Mouse (Mus musculus) erythroblast, embryonic 14.5 days (primary cell): Measurements from ENCODE around the gene Nes. TPM values are rescaled to one million over a fixed set of nuclear protein-coding genes. Genes with fewer than 3 reads are reported as not detected.

Experiments
- H3K27me3 ChIP-seq: 2 replicates; pipeline ENCODE4 v1.6.1; 2012; ENCODE audit warnings: inconsistent platforms; ENCODE audit not compliant: control insufficient read depth
- H3K36me3 ChIP-seq: 2 replicates; pipeline ENCODE4 v1.6.1; 2012; ENCODE audit warnings: mild to moderate bottlenecking, inconsistent platforms; ENCODE audit not compliant: control insufficient read depth
- H3K4me1 ChIP-seq: 2 replicates; pipeline ENCODE4 v1.6.1; 2012; ENCODE audit warnings: inconsistent platforms; ENCODE audit not compliant: control insufficient read depth
- H3K4me3 ChIP-seq: replicated peaks from 2 replicates; pipeline ENCODE3; 2012; ENCODE audit warnings: moderate library complexity, mild to moderate bottlenecking, inconsistent platforms
- H3K9me3 ChIP-seq: 2 replicates; pipeline ENCODE4 v1.6.1; 2012; ENCODE audit warnings: low read length, inconsistent platforms, mixed read lengths; ENCODE audit not compliant: control insufficient read depth
- GATA1 ChIP-seq: IDR thresholded peaks from 2 replicates; pipeline ENCODE4 v1.6.1; 2012; ENCODE audit warnings: low read length, inconsistent platforms, mixed read lengths
- TAL1 ChIP-seq: IDR thresholded peaks from 3 replicates; pipeline ENCODE4 v1.6.1; 2012; ENCODE audit warnings: low read length, inconsistent platforms, mixed read lengths
- polyA plus RNA-seq: library from polyadenylated mRNA; stranded (reverse); fragments of >175 nt; gene quantifications from 2 replicates; pipeline ENCODE4 v1.2.3, GENCODE M21; 2012

Gene Nes
- polyA plus RNA-seq, 1 experiment = not detected

DNA sequence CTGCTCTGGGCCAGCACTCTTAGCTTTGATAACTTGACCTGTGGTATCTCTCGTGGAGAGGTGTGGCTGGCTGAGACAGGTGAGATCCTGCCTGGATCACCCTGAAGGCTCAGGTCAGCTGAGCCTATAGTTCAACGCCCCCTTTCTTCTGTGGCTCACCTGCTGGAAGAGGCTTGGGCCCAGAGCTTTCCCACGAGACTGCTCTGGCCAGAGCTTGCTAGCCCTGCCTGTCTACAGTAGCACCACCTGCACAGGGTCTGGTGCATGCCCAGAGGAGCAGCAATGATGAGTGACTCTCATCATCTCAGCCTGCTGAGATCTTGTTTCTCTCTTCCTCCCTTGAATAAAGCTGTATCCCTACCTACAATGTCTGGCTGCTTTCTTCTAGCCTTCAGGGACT lies 9.2 kb downstream of the Nes start:
- H3K4me3 ChIP-seq = no peak overlapping the region
- H3K36me3 ChIP-seq = no peaks in the 10 kb centered on the region
- H3K9me3 ChIP-seq = no peaks in the 10 kb centered on the region
- H3K4me1 ChIP-seq = no peaks in the 10 kb centered on the region
- TF ChIP-seq GATA1 (no peak), TAL1 (no peak)
- peaks cover 17% of the 10 kb centered on the region for H3K27me3 ChIP-seq

DNA sequence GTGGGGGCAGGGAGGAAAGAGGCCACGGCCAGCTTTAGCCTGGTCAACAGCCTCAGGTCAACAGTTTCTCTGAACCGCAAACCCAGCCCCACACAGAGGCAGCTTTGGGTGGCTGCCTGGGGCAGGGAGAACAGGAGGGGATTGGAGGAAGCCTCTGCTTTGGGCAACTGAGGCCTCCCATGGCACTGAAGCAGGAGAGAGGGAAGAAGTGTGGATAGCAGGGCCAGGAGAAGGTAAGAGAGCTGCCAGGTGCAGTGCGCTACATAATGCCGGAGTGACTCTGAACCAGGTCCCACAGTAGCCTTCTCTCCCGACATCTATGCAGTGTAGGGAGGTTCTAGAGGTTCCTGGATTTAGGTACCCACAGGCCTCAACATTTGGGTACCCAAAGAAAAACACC lies 9.8 kb downstream of the Nes start:
- TF ChIP-seq TAL1 (no peak), GATA1 (no peak)
- H3K27me3 ChIP-seq = peaks cover 15% of the 10 kb centered on the region
- H3K4me1 ChIP-seq = no peaks in the 10 kb centered on the region
- H3K36me3 ChIP-seq = no peaks in the 10 kb centered on the region
- H3K9me3 ChIP-seq = no peaks in the 10 kb centered on the region
- H3K4me3 ChIP-seq = no peak overlapping the region

DNA sequence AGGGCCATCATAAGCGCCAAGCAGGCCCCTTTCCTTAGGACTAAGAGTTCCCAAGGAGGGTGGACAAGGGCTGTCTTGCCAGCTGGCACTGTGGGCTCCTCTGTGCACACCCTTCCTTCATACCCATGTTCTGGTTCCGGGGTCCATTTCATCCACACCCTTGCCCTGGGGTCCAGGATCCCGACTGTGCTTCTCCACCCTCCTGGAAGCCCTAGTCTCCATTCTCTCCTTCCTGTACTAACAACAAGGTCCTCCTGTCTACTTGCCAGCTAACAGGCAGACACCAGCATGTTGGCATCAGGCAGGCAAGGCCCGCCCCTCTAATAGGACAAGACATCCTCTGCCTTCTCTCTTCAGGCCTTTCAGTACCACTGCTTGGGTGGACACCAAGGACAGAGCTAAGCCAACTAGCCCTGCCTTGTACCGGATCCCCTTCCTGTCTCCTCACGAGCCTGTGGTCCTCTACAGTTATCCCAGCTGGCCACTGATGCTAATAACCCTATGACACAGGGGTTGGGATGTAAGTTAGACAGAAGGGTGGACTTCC lies 10.4 kb downstream of the Nes start:
- no peak overlapping the region for H3K4me3 ChIP-seq
- H3K9me3 ChIP-seq = no peaks in the 10 kb centered on the region
- H3K36me3 ChIP-seq = no peaks in the 10 kb centered on the region
- H3K4me1 ChIP-seq = no peaks in the 10 kb centered on the region
- H3K27me3 ChIP-seq = peaks cover 16% of the 10 kb centered on the region
- no peak for TF ChIP-seq TAL1
- TF ChIP-seq GATA1 = no peak

DNA sequence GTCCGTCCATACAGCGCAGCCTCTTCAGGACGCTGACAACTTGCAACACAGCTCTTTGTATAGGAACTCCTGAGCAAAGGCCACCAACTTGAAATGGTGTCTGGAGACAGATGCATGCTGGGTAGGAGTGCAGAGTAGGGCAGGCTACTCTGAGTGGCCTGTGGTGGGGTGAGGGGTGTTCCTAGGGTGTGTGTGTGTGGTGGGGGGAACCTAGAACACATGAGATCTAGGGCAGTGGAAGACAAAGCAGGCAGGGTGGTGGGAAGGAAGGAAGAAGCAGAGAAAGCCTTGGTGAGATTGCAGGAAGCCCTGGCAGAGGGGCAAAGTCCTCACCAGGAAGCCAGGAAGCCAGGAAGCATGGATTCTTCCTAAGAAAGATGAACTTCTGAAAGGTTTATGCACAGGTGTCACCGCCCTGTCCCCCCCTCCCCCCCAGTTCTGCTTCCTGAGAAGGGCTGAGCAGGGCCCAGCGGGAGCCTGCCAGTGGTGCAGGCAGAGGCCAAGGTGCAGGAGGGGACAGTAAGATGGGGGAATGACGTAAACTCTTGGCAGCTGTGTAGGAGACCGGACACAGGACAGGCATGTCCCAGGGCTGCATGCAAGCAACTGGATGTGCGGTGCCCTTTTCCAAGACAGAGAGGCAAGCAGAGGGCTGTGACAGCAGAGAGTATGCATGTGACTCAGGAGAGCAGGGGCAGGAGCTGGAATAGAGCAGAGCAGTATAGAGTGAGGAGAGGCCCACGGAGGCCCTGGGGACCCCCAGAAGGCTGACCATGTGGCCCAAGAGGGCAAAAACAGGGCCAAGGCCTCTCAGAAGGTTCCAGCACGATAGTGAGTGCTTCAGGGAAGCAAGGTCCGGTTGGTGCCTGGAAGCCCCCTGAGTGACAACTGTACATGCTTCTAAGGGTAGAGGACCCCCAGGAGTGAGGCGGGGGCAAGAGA lies 11.3 kb downstream of the Nes start:
- H3K4me3 ChIP-seq = no peak overlapping the region
- peaks cover 6% of the 10 kb centered on the region for H3K4me1 ChIP-seq
- no peak for TF ChIP-seq TAL1
- TF ChIP-seq GATA1 = no peak
- H3K27me3 ChIP-seq = peaks cover 19% of the 10 kb centered on the region
- no peaks in the 10 kb centered on the region for H3K9me3 ChIP-seq
- H3K36me3 ChIP-seq = no peaks in the 10 kb centered on the region

DNA sequence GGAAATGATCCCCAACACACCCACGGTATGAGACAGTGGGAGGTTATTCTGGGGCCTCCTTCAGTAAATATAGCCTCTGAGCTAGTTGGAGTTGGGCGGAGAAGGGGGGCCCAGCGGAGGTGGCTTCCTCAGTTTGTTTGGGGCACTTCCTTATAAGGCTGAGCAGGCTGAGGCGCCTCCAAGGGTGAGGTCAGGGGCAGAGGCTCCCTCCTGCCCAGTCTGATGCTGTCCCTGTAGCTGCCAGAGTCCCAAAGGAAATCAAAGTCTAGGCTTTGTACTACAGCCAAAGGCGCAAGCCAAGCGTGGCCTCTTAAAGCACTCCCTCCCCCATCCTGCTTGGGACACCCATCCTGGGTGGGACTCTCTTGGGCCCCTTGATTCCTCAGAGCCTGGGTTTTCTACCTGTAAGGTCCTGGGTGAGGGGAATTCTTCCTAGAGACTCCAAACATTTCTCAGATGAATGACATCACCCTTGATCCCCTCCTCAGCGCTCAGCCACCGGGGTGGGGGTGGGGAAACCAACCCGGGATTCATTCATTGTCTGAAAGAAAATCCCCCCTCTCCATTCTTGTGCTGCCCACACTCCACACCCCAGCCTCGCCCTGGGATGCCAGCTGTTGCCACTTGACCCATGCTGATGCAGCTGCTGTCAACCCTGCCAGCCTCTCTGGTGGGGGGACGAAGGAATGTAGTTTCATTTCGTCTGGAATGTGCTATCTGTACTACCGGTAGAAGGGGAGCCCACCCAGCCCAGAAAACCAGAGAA lies 12.1 kb downstream of the Nes start:
- peaks cover 26% of the 10 kb centered on the region for H3K27me3 ChIP-seq
- H3K4me1 ChIP-seq = peaks cover 14% of the 10 kb centered on the region
- no peak overlapping the region for H3K4me3 ChIP-seq
- TF ChIP-seq GATA1 (no peak), TAL1 (no peak)
- no peaks in the 10 kb centered on the region for H3K36me3 ChIP-seq
- H3K9me3 ChIP-seq = no peaks in the 10 kb centered on the region

DNA sequence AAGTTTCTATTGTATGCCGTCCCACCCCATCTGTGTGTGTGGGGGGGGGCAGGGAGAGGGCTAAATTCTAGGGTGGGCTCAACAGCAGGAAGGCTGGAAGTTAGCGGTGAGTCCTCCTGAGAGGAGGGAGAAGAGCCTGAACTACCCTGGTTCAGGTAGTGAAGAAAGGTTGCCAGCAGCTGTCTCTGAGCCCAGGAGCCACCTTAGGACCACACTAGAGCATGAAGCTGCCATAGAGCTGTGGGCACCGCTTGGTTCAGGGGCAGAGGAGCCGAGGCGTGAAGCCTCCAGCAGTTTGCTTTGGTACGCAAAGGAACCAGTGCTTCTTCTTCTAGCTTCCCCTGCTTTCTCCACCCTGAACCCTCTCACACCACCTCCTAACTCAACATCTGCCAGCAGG lies 12.7 kb downstream of the Nes start:
- peaks cover 27% of the 10 kb centered on the region for H3K27me3 ChIP-seq
- no peaks in the 10 kb centered on the region for H3K36me3 ChIP-seq
- H3K9me3 ChIP-seq = no peaks in the 10 kb centered on the region
- TF ChIP-seq TAL1 = no peak
- no peak for TF ChIP-seq GATA1
- H3K4me1 ChIP-seq = peaks cover 16% of the 10 kb centered on the region
- no peak overlapping the region for H3K4me3 ChIP-seq

DNA sequence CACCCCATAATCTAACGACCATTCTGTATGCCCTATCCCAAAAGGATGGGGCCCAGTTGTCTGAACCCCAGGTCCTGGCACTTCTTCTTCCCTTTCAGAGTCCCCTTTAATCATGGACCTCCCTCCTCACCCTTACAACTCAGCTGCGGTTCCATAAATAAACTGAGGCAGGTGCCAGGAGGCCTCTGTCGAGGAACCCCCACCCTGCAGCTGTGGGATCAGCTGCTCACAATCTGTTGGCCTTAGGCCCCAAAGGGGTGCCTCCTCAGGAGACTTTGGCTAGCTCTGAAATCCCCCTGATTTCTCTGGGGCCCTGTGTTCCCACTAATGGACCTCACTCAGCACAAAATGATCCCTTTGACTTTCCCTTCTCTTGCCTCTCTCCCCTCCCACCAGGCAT lies 13.2 kb downstream of the Nes start:
- TF ChIP-seq GATA1 (no peak), TAL1 (no peak)
- Histone ChIP-seq H3K36me3 (no peaks in the 10 kb centered on the region), H3K4me3 (no peak overlapping the region), H3K9me3 (no peaks in the 10 kb centered on the region), H3K27me3 (peaks cover 30% of the 10 kb centered on the region), H3K4me1 (peaks cover 16% of the 10 kb centered on the region)

DNA sequence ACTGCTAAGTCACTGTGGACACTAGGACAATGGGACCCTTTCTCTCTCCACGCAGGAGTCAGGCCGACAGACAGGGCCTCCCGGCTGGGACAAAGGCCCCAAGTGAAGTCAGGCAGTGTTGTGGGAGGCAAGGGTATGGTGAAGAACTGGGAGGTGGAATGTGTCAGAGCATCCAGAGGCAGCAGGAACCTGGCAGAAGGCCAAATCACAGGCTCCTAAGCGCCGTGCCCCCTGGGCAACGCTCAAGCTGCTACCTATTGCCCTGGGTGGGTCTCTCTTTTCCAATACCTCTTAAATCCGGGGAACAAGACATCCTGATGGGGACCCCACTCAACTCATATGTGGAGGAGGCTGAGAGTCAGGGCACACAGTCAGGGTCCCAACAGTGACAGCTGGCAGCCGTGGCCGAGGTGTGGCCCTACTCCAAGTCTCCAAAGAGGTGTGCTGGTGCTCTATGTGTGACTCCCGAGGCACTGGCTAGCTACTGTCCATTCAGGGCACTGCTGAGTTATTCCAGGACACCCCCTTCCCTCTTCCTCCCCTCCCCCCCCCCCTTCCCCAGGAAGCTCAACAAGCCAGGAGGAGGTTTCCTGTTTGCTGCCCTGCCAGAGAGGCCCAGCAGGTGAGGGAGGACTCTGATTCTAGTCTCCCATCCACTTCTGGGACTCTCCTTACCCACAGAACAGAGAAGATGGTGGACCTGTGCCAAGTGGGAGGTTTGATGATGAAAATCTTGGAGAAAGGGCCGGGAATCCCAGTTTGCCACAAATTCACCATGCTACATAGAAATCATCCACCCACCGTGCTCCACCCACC lies 14.8 kb downstream of the Nes start:
- H3K4me3 ChIP-seq = no peak overlapping the region
- TF ChIP-seq TAL1 (no peak), GATA1 (no peak)
- peaks cover 16% of the 10 kb centered on the region for H3K4me1 ChIP-seq
- H3K9me3 ChIP-seq = no peaks in the 10 kb centered on the region
- no peaks in the 10 kb centered on the region for H3K36me3 ChIP-seq
- H3K27me3 ChIP-seq = peaks cover 44% of the 10 kb centered on the region
